Comparison of ENCODE assay signal across 7 mouse cellular contexts in genomic region chr7:141539556-141540311, GRCm38 (mm10). TPM values are rescaled to one million over a fixed set of nuclear protein-coding genes. Genes with fewer than 3 reads are reported as not detected.
A peak's percentile ranks its signal among the peaks of the same experiment; 100 is the strongest.
DNase-seq lines count a peak whose midpoint lies in the region; ATAC-seq lines count a peak whose summit lies in the region.

TSS of gene Chid1 (minus strand) at chr7:141539857.

- H3K9ac ChIP-seq in embryonic facial prominence, embryonic 11.5 days (replicated peaks; ENCODE audit: low read length): peak within 1 kb of the TSS; percentile 74
- H3K9ac ChIP-seq in limb, embryonic 11.5 days (ENCODE audit: low read length): peak within 1 kb of the TSS; percentile 47
- H3K9ac ChIP-seq in midbrain, embryonic 14.5 days (replicated peaks; ENCODE audit: low read length): peak within 1 kb of the TSS; percentile 74

- H3K4me3 ChIP-seq in embryonic facial prominence, embryonic 11.5 days (ENCODE audit: low read depth, low read length): peak within 1 kb of the TSS; percentile 52
- H3K4me3 ChIP-seq in limb, embryonic 11.5 days (ENCODE audit: low read depth, low read length): peak within 1 kb of the TSS; percentile 68
- H3K4me3 ChIP-seq in midbrain, embryonic 14.5 days (replicated peaks; ENCODE audit: low read depth, low read length): peak within 1 kb of the TSS; percentile 77

- WGBS in embryonic facial prominence, embryonic 11.5 days: 1% methylated on average over 46 of the region's 46 CpGs
- WGBS in limb, embryonic 11.5 days: under 1% methylated on average over 46 of the region's 46 CpGs
- WGBS in midbrain, embryonic 14.5 days: 1% methylated on average over 46 of the region's 46 CpGs

- DNase-seq in adrenal gland, postnatal 14 days: peak; percentile 99
- DNase-seq in embryonic facial prominence, embryonic 11.5 days (ENCODE audit: low spot score): peak; percentile 100
- peak; percentile 100 for DNase-seq in heart, adult 11 months
- DNase-seq in kidney, adult 18-20 months: peak; percentile 99
- DNase-seq in limb, embryonic 11.5 days (ENCODE audit: low spot score): peak; percentile 100
- peak; percentile 100 for DNase-seq in midbrain, embryonic 14.5 days
- peak; percentile 97 to 98 for DNase-seq in spleen, adult 18-20 months

- H3K4me1 ChIP-seq in embryonic facial prominence, embryonic 11.5 days (ENCODE audit: control insufficient read depth, insufficient read depth, low read length): no peaks in the 10 kb centered on the region
- 0 out of 2 replicates have a peak, but pooled peaks cover 5% of the 10 kb centered on the region for H3K4me1 ChIP-seq in limb, embryonic 11.5 days (ENCODE audit: control insufficient read depth, insufficient read depth, low read length)
- peaks cover 15% of the 10 kb centered on the region for H3K4me1 ChIP-seq in midbrain, embryonic 14.5 days (ENCODE audit: control insufficient read depth, insufficient read depth, low read length)

- H3K36me3 ChIP-seq in embryonic facial prominence, embryonic 11.5 days (replicated peaks; ENCODE audit: control insufficient read depth, insufficient read depth, low read depth, low read length): no peaks in the 10 kb centered on the region
- H3K36me3 ChIP-seq in limb, embryonic 11.5 days (ENCODE audit: control insufficient read depth, insufficient read depth, low read length): no peaks in the 10 kb centered on the region
- no peaks in the 10 kb centered on the region for H3K36me3 ChIP-seq in midbrain, embryonic 14.5 days (ENCODE audit: control insufficient read depth, insufficient read depth, low read length)

- no peaks in the 10 kb centered on the region for H3K27me3 ChIP-seq in embryonic facial prominence, embryonic 11.5 days (ENCODE audit: control insufficient read depth, insufficient read depth, low read length)
- no peaks in the 10 kb centered on the region for H3K27me3 ChIP-seq in limb, embryonic 11.5 days (ENCODE audit: control insufficient read depth, insufficient read depth, low read length)
- H3K27me3 ChIP-seq in midbrain, embryonic 14.5 days (ENCODE audit: control insufficient read depth, insufficient read depth, low read length): no peaks in the 10 kb centered on the region

- H3K27ac ChIP-seq in embryonic facial prominence, embryonic 11.5 days (replicated peaks; ENCODE audit: low read depth, low read length): no peak within 1 kb of the TSS
- no peak within 1 kb of the TSS for H3K27ac ChIP-seq in limb, embryonic 11.5 days (replicated peaks; ENCODE audit: low read depth, low read length)
- peak within 1 kb of the TSS; percentile 80 for H3K27ac ChIP-seq in midbrain, embryonic 14.5 days (replicated peaks; ENCODE audit: low read depth, low read length)

- peak within 1 kb of the TSS; percentile 68 for H3K4me2 ChIP-seq in embryonic facial prominence, embryonic 11.5 days (ENCODE audit: low read depth, low read length)
- H3K4me2 ChIP-seq in limb, embryonic 11.5 days (ENCODE audit: low read depth, severe bottlenecking): peak within 1 kb of the TSS; percentile 80
- peak within 1 kb of the TSS; percentile 89 for H3K4me2 ChIP-seq in midbrain, embryonic 14.5 days (ENCODE audit: low read length)

- no peaks in the 10 kb centered on the region for H3K9me3 ChIP-seq in embryonic facial prominence, embryonic 11.5 days (replicated peaks; ENCODE audit: control insufficient read depth, low read length)
- H3K9me3 ChIP-seq in limb, embryonic 11.5 days (ENCODE audit: control insufficient read depth, low read length): no peaks in the 10 kb centered on the region
- no peaks in the 10 kb centered on the region for H3K9me3 ChIP-seq in midbrain, embryonic 14.5 days (ENCODE audit: control insufficient read depth, low read length)

- peak; percentile 89 for ATAC-seq in embryonic facial prominence, embryonic 11.5 days (replicated peaks; ENCODE audit: insufficient number of reproducible peaks, low FRiP score, low TSS enrichment, low read depth)
- peak; percentile 92 for ATAC-seq in limb, embryonic 11.5 days (ENCODE audit: insufficient number of reproducible peaks, low FRiP score, low TSS enrichment, low read depth)
- peak; percentile 97 for ATAC-seq in midbrain, embryonic 14.5 days (ENCODE audit: low FRiP score, low TSS enrichment)

RNA-seq across cellular contexts. Expression of gene Chid1, which starts in this region (rescaled TPM):
- total RNA-seq in adrenal gland, postnatal 14 days (2021): 46.5 and 49.7 TPM in 2 replicates
- polyA plus RNA-seq in embryonic facial prominence, embryonic 11.5 days (2014; fragmentation: Nextera tagmentation; extraction: Ambion mirVana): 25.8 and 28.0 TPM in 2 replicates
- polyA plus RNA-seq in limb, embryonic 11.5 days (2014; fragmentation: Nextera tagmentation; extraction: Ambion mirVana): 24.6 and 27.4 TPM in 2 replicates
- polyA plus RNA-seq in midbrain, embryonic 14.5 days (2014; fragmentation: Nextera tagmentation; extraction: Ambion mirVana): 37.9 and 40.2 TPM in 2 replicates
